Mouse (Mus musculus): Measurements from ENCODE around the gene Med23.

The Med23 gene

DNA sequence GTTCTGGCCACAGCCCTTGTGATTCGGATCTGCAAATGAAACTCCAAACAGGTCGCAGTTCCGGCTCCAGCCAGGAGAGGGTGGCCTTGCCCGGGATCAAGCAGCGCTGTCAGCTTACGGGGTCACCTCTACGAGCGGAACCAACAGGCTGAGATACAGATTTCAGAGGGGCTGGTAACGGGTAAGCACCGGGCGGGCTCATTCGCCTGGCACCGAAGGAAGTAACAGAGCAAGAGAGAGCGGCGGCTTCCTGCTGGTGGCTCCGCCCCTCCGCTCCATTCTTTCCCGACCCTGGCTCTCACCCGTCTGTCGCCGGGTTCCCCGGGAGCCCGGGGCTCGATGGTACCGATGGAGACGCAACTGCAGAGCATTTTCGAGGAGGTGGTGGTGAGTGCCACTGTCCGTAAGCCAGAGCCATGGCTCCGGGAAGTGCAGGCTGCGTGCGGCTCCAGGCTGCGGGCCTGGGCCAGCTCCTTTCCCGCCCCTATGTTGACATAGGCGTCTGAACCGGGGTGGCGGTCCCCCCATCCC, at the start of gene Med23:
Gene Med23 (plus strand): TSS at position 227 of the 531 bp plus-strand sequence.
- peak; percentile 96 for DNase-seq (ENCODE audit: low read depth, low spot score)

DNA sequence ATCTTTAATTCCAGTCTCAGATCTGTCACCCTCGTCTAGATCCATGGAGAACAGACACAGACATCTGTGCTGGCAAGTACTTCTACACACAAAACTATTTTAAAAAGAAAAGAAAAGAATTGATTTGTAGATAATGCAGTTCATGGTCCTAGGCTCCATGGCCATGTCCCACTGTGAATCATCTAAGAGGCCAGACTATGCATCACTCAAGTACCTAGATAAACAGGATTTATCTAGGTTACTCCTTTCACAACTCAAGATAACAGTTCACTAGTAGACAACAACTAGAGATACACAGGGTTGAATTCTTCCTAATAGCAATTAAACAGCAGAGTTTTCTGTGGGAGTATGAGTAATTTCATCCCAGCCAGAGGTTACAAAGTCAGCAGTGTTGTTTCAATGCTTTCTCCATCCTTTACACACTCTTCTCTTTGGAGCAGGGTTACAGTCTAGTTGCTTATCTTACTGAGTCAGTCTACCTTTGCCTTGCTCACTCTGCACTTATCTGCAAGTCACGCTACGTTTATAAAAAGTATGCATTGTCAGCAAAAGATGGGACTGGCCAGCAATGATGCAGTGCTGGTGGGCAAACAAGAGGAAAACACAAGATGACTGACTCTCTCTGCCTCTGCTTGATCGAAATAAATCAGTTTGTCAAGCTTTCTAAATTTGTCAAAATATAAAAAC, 47.7 kb upstream of the Med23 start:
- DNase-seq (ENCODE audit: low read depth, low spot score) = no peak

DNA sequence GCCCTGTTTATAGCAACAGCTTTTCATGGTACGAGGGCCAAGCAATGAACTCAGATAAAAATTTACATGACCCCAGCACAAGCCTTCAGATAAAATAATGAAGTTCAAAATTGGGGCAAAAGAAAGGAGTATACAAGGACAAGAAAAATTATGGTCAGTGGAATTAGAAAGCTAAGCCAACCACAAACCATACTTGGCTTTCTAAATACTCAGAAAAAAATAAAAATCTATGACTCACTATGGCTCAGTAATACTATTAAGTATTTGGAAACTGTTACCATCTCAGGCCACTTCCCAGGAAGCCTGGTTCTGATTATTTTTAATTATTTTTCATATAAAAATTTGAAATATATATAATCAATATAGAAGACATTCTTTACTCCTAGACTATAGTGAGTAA, 46.9 kb upstream of the Med23 start:
- DNase-seq (ENCODE audit: low read depth, low spot score) = no peak

DNA sequence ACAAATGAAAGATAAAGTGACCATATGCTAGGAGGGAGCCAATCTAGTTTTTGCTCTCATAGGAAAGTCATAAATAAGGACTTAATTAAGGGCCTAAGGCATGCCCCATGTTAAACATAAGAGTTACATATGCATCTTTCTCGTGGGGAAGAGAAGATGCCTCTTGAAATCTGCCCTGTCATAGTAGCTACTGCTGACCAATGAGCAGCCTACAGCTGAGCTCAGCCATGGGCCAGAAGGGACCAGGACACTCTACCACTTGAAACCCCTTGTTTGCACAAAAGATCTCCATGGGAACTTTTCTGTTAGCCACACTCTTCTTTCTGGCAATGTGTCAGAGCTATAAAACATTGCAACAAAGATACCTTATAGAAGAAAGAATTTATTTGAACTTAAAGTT, 46.5 kb upstream of the Med23 start:
- no peak for DNase-seq (ENCODE audit: low read depth, low spot score)

DNA sequence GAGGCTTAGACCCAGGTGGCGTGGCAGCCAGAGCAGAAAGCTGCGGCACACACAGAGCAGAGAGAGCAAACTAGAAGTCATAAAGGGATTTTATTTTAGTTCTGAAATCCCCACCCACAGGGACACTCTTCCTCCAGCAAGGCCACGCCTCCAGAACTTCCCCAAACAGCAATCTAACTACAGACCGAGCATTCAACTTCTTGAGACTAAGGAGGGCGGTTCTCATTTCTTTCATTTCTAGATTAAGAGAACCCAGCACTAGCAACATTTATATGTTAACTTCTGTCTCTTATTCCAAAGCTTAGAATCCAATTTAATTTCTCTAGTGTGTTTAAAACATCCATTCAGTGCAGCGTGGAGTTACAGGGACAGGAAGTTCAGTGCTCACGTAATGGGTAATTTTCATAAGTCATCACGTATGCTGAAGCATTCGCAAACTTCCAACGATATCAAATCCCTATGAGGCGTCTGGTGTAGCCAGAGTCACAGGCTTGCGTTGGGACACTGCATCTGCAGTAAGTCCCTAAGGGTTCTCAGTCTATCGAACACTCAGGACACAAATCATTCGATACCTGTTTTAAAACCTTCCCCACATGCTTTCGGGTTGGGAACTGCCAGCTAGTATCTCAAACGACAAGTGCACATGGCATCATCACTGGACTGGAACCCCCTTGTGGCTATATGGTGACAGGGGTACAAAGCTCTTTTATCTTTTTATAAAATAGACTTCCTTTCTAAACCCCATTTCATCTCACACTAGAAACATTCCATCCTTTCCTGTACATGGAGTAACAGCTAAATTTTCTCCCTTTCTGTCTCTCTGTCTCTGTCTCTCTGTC, 45.9 kb upstream of the Med23 start:
- DNase-seq (ENCODE audit: low read depth, low spot score) = peak; percentile 74

DNA sequence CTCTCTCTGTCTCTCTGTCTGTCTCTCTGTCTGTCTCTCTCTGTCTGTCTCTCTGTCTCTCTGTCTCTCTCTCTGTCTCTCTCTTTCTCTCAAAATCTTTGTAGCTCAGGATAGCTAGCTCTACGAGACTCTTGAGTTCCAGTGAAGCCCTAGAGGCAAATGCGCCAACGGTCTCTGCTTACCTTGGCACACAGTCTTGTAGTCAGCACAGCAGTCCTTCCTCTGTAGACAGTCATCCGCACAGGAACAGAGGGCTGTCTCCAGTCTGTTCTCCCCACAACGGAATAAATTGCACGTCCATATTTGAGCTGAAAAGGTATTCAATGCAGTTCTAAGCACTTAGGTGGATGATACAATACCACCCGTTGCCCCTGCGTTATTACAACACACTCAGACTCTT, 45.2 kb upstream of the Med23 start:
- DNase-seq (ENCODE audit: low read depth, low spot score) = no peak

DNA sequence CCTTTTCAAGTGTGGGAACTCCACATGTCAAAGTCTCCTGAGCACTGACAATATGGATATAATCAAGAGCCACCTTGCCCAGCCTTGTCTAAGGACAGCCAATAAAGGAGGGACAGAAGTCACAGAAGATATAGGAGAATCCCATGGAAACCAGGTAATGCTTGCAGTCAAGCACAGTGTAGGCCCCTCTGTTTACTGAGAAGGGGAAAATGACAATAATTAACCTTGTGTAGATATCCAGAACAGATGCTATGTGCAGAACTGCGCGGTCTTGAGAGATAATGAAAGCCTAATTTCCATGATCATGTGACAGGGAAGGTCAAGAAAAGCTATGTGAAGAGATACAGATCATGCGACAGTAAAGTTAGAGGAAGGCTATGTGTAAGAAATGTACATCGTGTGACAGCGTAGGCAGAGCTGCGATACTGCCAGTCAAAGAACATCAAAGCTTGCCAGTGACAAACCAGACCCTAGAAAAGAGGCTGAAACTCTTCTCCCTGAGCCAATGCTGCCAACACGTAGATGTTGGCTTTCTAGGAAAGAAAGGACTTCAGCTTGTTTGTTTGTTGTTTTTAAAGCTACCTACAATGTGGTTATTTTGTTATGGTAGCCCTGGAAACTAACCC, 44.2 kb upstream of the Med23 start:
- no peak for DNase-seq (ENCODE audit: low read depth, low spot score)

DNA sequence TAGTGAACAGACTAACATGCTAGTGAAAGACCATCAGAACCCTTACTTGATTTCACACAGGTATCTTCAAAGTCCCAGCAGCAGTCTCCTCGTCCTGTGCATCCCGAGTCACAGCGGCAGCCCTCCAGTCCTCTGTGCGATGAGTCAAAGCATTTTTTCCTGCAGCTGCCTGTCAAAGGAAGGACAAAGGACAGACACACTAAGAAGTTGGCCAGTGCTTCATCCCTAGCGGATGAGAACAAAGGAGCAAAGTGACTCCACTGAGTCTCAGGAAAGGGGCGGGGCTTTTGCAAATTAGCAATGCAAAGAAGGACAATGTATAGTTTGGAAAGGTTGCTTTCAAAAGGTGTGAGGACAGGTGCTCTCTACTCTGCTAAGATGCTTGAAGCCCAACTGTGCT, 43.7 kb upstream of the Med23 start:
- DNase-seq (ENCODE audit: low read depth, low spot score) = no peak

DNA sequence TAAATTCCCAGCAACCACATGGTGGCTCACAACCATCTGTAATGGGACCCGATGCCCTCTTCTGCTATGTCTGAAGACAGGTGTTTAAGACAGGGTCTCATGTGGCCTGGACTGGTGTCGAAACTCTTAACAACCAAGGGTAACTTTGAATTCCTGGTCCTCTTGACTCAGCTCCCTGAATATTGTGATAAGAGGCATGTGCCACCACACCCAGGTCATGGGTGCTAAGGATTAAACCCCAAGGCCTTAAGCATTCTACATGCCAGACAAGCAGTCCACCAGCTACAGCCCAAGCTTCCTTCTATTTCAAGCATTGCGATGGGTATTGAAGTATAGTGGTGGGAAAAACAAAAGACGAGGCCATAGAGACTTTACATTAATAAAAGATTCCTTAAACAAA, 41.6 kb upstream of the Med23 start:
- DNase-seq (ENCODE audit: low read depth, low spot score) = no peak

DNA sequence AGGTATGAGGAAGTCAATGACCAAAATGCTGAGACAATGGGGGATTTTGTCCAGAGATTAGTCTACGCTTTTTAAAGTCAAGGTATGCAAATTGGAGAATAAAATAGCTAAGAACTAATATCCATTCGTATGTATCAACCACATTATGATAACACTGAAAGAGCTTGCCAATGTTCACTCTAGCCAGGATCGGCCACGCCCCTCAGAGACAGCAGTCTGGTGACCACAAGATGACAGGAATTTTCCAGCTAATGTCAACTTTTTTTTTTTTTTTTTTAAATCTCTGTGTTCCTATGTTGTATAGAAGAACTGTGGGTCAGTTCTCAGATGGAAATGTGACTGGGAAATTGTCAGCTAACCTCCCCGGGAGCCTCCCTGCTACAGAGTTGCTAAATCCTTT, 39.3 kb upstream of the Med23 start:
- no peak for DNase-seq (ENCODE audit: low read depth, low spot score)

DNA sequence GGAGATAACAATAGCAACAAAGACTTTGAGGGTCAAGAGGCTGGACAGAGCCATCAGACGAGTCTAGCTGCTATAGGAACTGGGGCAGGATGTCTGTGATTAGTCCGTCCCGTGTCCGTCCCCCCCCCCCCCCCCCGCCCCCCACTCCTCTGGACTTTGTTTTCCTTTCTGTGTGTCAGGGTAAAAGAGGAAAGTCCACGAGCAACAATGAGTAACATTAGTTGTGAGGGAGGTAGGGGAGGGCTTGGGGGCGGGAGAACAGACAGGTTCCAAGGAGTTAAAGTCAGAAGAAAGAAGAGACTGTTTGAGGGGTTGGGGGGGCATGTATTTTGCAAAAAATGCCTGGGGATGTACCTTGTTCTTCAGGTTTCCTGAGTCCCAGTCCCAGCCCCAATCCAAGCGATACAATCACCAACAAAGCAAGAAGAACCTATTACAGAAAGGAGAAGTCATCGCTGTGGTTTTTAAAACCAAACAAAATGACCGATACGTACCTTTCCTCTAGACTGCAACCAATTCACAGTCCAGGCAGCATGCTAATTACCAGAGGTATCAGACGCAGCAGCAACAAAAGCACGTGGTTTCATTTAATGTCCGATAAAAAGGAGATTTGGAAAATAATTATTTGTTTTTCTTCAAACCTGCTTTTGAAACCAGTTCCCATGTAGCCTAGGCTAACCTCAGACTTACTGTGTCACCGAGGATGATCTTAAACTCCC, 38.2 kb upstream of the Med23 start:
- no peak for DNase-seq (ENCODE audit: low read depth, low spot score)

DNA sequence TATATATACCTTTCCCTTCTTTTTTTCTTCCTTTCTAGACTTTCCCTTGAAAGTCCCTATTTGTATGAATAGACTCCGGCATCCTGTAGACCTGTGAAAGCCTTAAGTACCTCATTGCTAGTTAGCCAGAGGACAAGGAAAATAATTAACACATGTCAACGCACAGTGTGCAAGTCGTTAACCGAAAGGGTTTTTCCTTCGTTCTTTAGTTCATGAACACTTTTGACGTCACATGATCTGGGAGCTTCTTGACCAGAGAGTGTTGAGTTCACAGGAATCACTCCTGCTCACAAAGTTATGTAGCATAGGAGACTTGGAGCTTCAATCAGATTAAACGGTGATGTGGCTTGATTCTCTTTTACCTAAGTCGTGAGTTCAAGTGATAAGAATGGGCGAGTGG, 37.5 kb upstream of the Med23 start:
- DNase-seq (ENCODE audit: low read depth, low spot score) = no peak

DNA sequence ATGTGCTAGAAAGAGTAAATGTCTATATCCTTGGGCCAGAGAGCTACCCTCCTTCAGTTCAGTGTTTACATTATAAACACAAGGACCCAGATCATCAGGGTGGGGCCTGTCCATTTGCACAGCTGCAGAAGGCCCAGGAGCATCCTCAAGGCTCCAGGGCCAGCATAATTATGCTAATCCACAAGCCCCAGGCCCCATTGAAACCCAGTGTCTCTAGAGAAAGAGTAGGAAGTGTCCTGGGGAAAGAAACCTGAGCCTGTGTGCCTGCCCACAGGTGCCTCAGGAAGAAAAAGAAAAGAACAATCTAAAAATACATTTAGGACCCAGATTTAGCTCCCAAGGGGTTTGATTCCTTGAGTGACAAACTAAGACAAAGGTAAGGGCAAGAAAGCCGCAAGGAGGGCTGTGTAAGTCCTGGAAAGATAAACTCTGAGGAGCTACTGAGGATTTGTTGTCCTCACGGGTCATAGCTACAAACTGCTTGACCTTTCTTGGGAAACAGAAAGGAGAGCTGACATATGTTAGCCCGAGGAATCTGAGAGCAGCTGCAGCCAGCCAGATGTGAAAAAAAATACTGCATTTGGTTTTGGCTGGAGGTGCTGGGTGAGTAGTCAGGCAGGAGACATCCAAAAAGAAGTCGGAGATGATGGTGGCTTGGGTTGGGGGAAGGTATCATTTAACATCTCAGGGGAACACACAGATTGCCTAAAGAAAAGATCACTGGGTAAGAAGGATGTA, 35.0 kb upstream of the Med23 start:
- no peak for DNase-seq (ENCODE audit: low read depth, low spot score)

DNA sequence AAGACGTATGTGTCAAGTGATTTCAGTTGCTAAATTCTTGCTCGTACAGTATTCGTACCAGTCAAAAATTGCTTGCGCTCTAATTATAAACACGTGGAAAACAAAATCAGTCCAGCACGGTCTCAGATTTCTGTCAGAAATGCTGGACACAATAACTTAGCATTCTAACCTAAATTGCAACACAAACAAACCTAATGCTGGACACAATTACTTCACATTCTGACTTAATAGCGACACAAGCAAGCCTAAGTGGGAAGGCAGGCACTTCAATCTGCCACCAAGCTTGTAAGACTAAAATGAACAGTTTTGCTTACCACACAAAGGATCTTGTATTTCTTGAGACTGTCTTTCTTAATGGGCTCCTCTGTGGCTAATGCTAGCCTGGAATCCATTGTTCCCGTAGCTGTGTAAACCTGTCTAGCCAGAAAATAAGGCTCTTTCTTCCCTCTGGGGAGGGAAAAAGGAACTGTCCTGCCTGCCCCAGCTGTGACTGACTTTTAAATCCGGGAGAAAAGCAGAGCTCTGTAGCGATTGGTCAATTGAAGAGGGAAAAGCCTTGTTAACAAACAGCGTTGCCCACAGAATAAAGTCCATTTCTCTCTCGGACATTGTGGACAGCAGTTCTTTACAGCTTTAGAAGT, 34.0 kb upstream of the Med23 start:
- DNase-seq (ENCODE audit: low read depth, low spot score) = no peak

DNA sequence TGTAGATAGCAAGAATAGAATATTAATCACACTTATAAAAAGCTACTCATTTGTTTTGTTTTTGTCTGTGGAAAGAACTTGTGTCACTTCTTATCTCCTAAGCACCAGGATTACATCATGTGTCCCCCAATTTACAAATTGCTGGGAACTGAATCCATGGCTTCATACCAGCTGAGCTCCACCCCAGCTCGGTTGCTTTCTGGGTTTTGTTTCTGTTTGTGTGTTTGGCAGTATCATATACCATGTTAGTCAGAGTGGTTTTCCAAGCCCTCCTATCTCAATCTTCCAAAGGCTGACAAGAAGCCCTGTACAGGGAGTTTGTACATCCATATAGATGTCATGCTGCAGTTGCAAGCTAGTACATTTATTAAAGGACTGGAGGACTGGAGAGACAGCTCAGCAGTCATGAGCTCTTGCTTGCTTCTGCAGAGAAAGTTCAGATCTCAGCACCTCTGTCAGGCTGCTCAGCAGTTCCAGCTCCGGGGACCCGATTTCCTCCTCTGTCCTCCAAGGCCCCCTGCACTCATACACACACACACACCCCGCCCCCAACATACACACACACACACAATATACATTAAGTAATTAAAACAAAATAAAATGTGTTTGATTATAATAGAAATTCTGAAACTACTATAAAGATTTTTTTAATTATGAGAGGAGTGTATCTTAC, 33.3 kb upstream of the Med23 start:
- no peak for DNase-seq (ENCODE audit: low read depth, low spot score)

DNA sequence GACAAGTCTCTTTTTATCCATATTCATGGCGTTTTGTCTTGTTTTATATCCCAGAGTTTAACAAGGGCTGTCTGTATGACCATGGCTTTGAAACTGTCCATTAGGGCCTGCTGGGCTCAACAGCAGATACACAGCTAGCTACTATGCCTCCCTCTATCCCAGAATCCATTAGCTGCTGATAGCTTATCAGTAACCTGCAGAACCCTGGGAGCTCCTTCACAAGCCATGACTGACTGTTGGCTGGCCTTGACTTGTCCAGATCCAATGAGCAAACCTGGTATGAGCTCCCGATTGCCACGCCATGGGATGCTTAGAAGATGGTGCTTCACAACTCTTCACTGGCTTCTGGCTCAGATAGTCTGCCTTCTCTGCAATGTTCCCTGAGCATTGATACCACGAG, 29.0 kb upstream of the Med23 start:
- no peak for DNase-seq (ENCODE audit: low read depth, low spot score)

DNA sequence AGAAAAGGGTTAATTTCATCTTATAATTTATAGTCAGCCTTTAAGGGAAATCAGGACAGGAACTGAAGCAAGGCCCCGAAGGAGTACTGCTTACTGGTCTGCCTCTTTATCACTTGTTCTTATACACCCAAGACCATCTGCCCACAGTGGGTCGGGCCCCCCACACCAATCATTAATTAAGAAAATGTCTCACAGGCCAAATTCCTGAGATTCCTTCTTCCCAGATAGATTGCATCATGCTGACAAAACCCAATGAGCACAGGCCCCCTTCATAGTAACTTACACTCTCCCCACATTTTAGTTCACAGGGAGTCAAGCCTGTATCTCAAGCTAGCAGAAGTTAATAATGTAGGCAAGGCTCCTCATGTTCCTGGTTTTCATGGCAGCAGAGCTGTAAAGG, 27.8 kb upstream of the Med23 start:
- DNase-seq (ENCODE audit: low read depth, low spot score) = no peak

DNA sequence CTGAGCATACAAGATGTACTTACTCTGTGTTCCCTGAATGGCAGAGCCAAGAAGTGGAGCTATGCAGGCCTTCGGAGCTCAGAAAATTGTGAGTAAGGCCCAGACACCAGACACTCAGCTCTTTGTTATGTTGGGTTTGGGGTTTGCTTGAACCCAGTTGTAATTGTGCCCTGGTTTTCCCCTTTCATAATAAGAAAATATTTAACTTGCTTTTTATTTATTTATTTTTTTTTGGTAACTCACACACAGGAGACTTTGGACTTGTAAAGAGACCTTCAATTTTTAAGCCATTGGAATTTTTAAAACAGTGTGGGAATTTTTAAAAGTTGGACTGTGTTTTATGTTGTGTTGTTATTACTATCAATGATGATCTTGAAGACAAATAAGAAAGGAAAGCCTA, 27.1 kb upstream of the Med23 start, which contains the start of gene Enpp3:
Gene Enpp3 (minus strand): TSS at position 148 of the 400 bp plus-strand sequence.
- no peak for DNase-seq (ENCODE audit: low read depth, low spot score)

DNA sequence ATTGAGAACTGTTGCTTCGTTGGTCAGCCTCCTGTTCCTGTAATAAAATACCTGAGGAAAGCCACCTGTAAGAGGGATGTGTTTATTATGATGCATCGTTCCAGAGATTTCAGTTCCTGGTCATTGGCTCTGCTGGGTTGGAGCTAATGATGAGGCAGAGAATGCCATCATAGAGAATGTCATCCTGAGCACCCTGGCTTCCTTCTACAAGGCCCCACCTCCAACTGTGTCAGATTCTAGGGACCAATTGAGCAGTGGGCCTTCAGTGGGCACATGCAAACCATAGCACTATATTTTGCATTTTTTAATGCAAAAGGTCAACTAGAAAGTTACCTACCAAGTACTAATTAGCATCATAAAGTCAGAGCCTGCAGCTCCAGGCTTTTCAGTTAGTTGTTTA, 6.6 kb upstream of the Med23 start:
- no peak for DNase-seq (ENCODE audit: low read depth, low spot score)

DNA sequence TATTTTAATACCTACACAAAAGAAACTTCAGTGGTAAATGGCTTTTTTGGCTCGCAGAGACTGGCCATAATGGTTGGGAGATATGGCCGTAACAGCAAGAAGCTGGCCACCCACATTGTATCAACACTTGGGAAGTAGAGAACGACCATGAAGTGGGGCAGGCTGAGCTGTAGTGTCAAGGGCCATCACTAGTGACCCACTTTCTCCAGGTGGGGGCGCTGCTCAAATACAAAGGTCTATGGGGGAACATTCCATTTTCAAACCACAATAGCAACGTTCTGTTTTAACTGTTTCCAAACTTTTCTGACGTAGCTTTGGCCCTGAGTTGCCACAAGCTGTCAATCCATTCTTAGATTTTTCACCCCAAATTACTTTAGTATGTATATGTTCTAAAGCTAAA, 5.4 kb upstream of the Med23 start:
- DNase-seq (ENCODE audit: low read depth, low spot score) = no peak
